Mouse (Mus musculus): ENCODE results near the gene Col6a2. TPM values are rescaled to one million over a fixed set of nuclear protein-coding genes. Genes with fewer than 3 reads are reported as not detected.

Gene Col6a2
- polyA plus RNA-seq, 2 experiments from 2014 or later: not detected

DNA sequence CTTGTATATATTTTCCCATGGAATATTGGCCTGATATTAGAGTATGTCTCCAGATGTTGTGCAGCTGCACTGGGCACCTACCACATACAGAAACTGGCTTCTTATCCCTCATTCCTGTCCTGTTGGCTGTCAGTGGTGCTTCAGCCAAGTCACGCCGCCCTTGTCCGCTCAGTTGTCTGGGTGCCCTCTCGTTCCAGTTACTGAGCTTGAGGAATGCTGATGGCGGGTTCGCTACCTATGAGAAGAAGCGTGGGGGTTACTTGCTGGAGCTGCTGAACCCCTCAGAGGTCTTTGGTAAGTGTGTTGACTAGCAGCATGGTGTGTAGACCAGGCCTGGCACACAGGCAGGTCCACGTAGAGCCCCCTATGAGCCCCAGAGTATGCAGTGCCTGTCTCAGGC, 76.9 kb downstream of the Col6a2 start:
- ATAC-seq: no peak

Other genes with a start within 250 kb of the Col6a2 start
- gene AC141477.1, start 183.2 kb downstream of the Col6a2 start, polyA plus RNA-seq (2017; shearing (Covaris generic)): 1 to 10 TPM in 1 of 2 experiments, not detected in 1; 4.9 TPM
- gene Pcnt, start 180.8 kb downstream of the Col6a2 start, polyA plus RNA-seq (2017; shearing (Covaris generic)): 10 to 100 TPM in 1 of 2 experiments, 1 to 10 TPM in 1; 8.6 to 11.8 TPM
- under 1 TPM in 1 of 2 experiments, not detected in 1; 0.24 TPM for gene 2610028H24Rik, start 174.5 kb downstream of the Col6a2 start, polyA plus RNA-seq (2017; shearing (Covaris generic))
- gene Mcm3ap, start 154.7 kb downstream of the Col6a2 start, polyA plus RNA-seq (2017; shearing (Covaris generic)): 10 to 100 TPM; 47.6 to 56.5 TPM
- 1 to 10 TPM; 3.2 to 4.1 TPM for gene Ybey, start 154.5 kb downstream of the Col6a2 start, polyA plus RNA-seq (2017; shearing (Covaris generic))
- 10 to 100 TPM; 13.8 to 15.3 TPM for gene Lss, start 92.0 kb downstream of the Col6a2 start, polyA plus RNA-seq (2017; shearing (Covaris generic))
- gene Spatc1l, start 61.4 kb downstream of the Col6a2 start, polyA plus RNA-seq (2017; shearing (Covaris generic)): not detected
- gene Ftcd, start 48.0 kb downstream of the Col6a2 start, polyA plus RNA-seq (2017; shearing (Covaris generic)): not detected
- gene Col6a1, start 102.5 kb upstream of the Col6a2 start, polyA plus RNA-seq (2017; shearing (Covaris generic)): not detected